Mouse (Mus musculus) myocyte (in vitro differentiated cells): ENCODE data around the gene Bicc1.

Source experiments
- E2F4 ChIP-seq: IDR thresholded peaks from one replicate; pipeline ENCODE4 v1.6.1; 2011; ENCODE audit warnings: mild to moderate bottlenecking, control low read depth, moderate library complexity; ENCODE audit not compliant: insufficient read depth
- MAX ChIP-seq: IDR thresholded peaks from one replicate; pipeline ENCODE4 v1.6.1; 2011; ENCODE audit warnings: low read depth, mild to moderate bottlenecking, control low read depth
- MYOG ChIP-seq, 3 experiments: IDR thresholded peaks; one replicate each; pipeline ENCODE4 v1.6.1; 2011; ENCODE audit warnings: control low read depth in 2 of 3, low read depth in 2 of 3, mild to moderate bottlenecking in 2 of 3; ENCODE audit not compliant: insufficient read length in 2 of 3, control insufficient read depth in 1 of 3, insufficient read depth in 1 of 3
- POLR2A ChIP-seq: IDR thresholded peaks from one replicate; pipeline ENCODE4 v1.6.1; 2011; ENCODE audit warnings: low read depth, mild to moderate bottlenecking, control low read depth, moderate library complexity; ENCODE audit not compliant: insufficient read length
- SRF ChIP-seq: IDR thresholded peaks from one replicate; pipeline ENCODE4 v1.6.1; 2011; ENCODE audit warnings: low read depth; ENCODE audit not compliant: control insufficient read depth, insufficient read length
- TCF12 ChIP-seq: IDR thresholded peaks from one replicate; pipeline ENCODE4 v1.6.1; 2011; ENCODE audit warnings: mild to moderate bottlenecking, control low read depth; ENCODE audit not compliant: poor library complexity, insufficient read depth, severe bottlenecking
- USF1 ChIP-seq: IDR thresholded peaks from one replicate; pipeline ENCODE4 v1.6.1; 2011; ENCODE audit warnings: low read depth, mild to moderate bottlenecking, control low read depth, moderate library complexity

DNA sequence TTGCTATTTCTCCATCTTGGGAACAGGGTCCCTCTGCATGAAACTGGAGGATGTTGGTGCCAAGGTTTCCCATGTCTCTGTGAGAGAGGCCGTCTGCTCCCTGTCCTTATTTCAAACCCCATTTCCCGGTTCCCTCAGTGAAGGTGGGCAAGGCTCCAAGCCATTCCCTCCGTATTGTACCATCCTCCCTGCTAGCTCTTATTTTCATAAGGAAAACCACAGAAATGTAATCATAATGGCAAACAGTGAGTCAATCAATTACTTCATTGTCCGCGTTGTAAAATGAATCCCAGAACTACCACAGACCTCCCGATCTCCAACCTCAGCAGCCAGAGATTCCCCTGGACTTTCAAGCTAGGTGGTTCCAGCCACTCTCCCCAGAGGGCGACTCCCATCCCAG lies 25.6 kb upstream of the Bicc1 start:
- TF ChIP-seq POLR2A (no peak), MAX (no peak), E2F4 (no peak), SRF (no peak), TCF12 (no peak), MYOG (IDR thresholded peaks at IDR 0.05; ENCODE audit: control insufficient read depth in 1 of 3, insufficient read depth in 1 of 3, insufficient read length in 2 of 3, low read depth in 2 of 3) (no peak), USF1 (no peak)
